Mouse (Mus musculus) heart, adult 2 months (tissue): ENCODE results near the gene Inpp4a.

ENCODE experiments used
- CTCF ChIP-seq: fragments of 200-600 bp; IDR thresholded peaks from 2 replicates; pipeline ENCODE4 v1.8.1; 2022; ENCODE audit warnings: antibody characterized with exemption, mild to moderate bottlenecking, moderate library complexity
- EP300 ChIP-seq: fragments of 200-500 bp; IDR thresholded peaks from 2 replicates; pipeline ENCODE4 v1.6.1; 2011; ENCODE audit warnings: low read depth, low read length, control low read depth; ENCODE audit not compliant: insufficient read depth
- POLR2A ChIP-seq: fragments of 200-500 bp; IDR thresholded peaks from 2 replicates; pipeline ENCODE4 v1.6.1; 2011; ENCODE audit warnings: mild to moderate bottlenecking, low read depth, low read length, control low read depth; ENCODE audit not compliant: insufficient read depth

DNA sequence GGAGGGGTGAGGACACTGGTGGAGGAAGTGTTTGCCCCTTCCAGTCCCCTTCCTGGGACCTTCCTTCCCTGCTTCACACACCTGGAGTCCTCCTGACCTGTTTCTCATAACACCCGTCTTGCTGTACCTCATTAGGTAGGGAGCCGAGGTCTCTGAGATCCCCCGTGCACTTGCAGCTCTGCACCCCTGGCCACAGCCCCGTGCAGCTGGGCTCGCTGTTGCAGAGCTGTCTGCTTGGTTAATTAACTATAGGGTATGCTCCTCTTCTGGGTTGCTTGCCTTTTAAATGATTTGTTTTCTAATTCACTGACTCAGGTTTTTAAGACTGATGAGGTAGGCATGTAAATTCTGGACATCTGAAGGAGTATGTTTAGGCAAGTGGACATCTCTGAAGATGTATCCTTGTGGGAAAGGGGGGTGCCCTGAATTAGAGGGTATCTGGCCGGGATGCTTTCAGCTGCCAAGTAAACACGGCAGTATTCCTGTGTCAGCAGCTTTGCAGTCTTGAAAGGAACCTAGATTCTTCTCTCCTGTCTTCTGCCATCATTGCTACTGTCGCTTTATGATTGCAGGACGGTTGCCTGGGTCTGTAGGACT, 6.1 kb downstream of the Inpp4a start:
- TF ChIP-seq CTCF, result no peak
- no peak for TF ChIP-seq POLR2A
- no peak for TF ChIP-seq EP300
